Mouse (Mus musculus) CH12.LX (cell line): ENCODE data around the gene Olfr1029. TPM values are rescaled to one million over a fixed set of nuclear protein-coding genes. Genes with fewer than 3 reads are reported as not detected.

Experiments used
- DNase-seq: peaks from one replicate; pipeline ENCODE4 v3.0.0-alpha.2; 2013; ENCODE audit errors: extremely low read depth
- H3K27ac ChIP-seq: 2 replicates; pipeline ENCODE4 v1.5.1; 2012; ENCODE audit warnings: low read depth, mild to moderate bottlenecking, control low read depth, moderate library complexity; ENCODE audit not compliant: insufficient read depth
- H3K27me3 ChIP-seq: replicated peaks from 2 replicates; pipeline ENCODE3; 2012; ENCODE audit warnings: inconsistent platforms
- H3K36me3 ChIP-seq, 2 experiments: replicated peaks in 1 of 2; 2 replicates each; pipeline versions ENCODE3 to v1.6.1; 2012; ENCODE audit warnings: inconsistent platforms in 1 of 2, low read length in 1 of 2, mild to moderate bottlenecking in 1 of 2, mixed read lengths in 1 of 2, moderate library complexity in 1 of 2; ENCODE audit not compliant: control insufficient read depth in 1 of 2, insufficient read depth in 1 of 2
- H3K4me1 ChIP-seq, 2 experiments: 2 replicates each; pipeline ENCODE4 v1.6.1; 2012; ENCODE audit warnings: inconsistent platforms in 1 of 2, moderate library complexity in 1 of 2; ENCODE audit not compliant: insufficient read depth in 2 of 2, control insufficient read depth in 1 of 2
- H3K4me2 ChIP-seq: 2 replicates; pipeline ENCODE4 v1.6.1; 2012; ENCODE audit warnings: low read depth, mild to moderate bottlenecking, control low read depth; ENCODE audit not compliant: poor library complexity, insufficient read depth, severe bottlenecking
- H3K4me3 ChIP-seq, 3 experiments: fragments of 150-350 bp in 1 of 3; sonication (generic) in 1 of 3; replicated peaks in 1 of 3; 2 replicates each; pipeline versions ENCODE3 to v1.5.1; 2011 to 2012; ENCODE audit warnings: low read depth in 2 of 3, low read length in 2 of 3, mild to moderate bottlenecking in 2 of 3, moderate library complexity in 2 of 3, control low read depth in 1 of 3, improper control_type of control experiment in 1 of 3, inconsistent platforms in 1 of 3, mixed read lengths in 1 of 3; ENCODE audit not compliant: poor library complexity in 1 of 3
- H3K79me2 ChIP-seq: replicated peaks from 2 replicates; pipeline ENCODE4 v1.6.1; 2012; ENCODE audit warnings: mild to moderate bottlenecking, moderate library complexity; ENCODE audit not compliant: control insufficient read depth, poor library complexity, insufficient read depth, severe bottlenecking; ENCODE audit errors: extremely low read depth
- H3K9ac ChIP-seq: 2 replicates; pipeline ENCODE4 v1.6.1; 2012; ENCODE audit warnings: low read depth, mild to moderate bottlenecking, control low read depth, moderate library complexity; ENCODE audit not compliant: insufficient read depth
- H3K9me3 ChIP-seq: replicated peaks from 2 replicates; pipeline ENCODE3; 2012; ENCODE audit warnings: low read length, inconsistent platforms, mixed read lengths
- CTCF ChIP-seq, 2 experiments: IDR thresholded peaks in 1 of 2; conservative IDR thresholded peaks in 1 of 2; 2 replicates each; pipeline ENCODE4 v1.5.1; 2011 to 2012; ENCODE audit warnings: low read depth in 2 of 2, low read length in 2 of 2, improper control_type of control experiment in 1 of 2, inconsistent platforms in 1 of 2, mild to moderate bottlenecking in 1 of 2, moderate library complexity in 1 of 2
- E2F4 ChIP-seq: IDR thresholded peaks from 2 replicates; pipeline ENCODE4 v1.6.1; 2011; ENCODE audit warnings: low read depth, low read length, improper control_type of control experiment; ENCODE audit not compliant: insufficient replicate concordance
- EP300 ChIP-seq: IDR thresholded peaks from 2 replicates; pipeline ENCODE4 v1.6.1; 2011; ENCODE audit warnings: low read length, improper control_type of control experiment
- GABPA ChIP-seq: IDR thresholded peaks from 2 replicates; pipeline ENCODE4 v1.6.1; 2012; ENCODE audit warnings: low read depth, low read length, improper control_type of control experiment, inconsistent platforms; ENCODE audit not compliant: insufficient replicate concordance
- MAFK ChIP-seq: IDR thresholded peaks from 2 replicates; pipeline ENCODE4 v1.6.1; 2011; ENCODE audit warnings: low read length, improper control_type of control experiment; ENCODE audit not compliant: insufficient replicate concordance
- MAX ChIP-seq: IDR thresholded peaks from 2 replicates; pipeline ENCODE4 v1.6.1; 2011; ENCODE audit warnings: low read length, improper control_type of control experiment
- MEF2A ChIP-seq: IDR thresholded peaks from 2 replicates; pipeline ENCODE4 v1.6.1; 2014; ENCODE audit warnings: low read depth, mild to moderate bottlenecking, inconsistent platforms, low read length, improper control_type of control experiment, borderline replicate concordance
- MXI1 ChIP-seq: IDR thresholded peaks from 2 replicates; pipeline ENCODE4 v1.6.1; 2011; ENCODE audit warnings: mild to moderate bottlenecking, low read depth, low read length, improper control_type of control experiment
- PAX5 ChIP-seq: IDR thresholded peaks from 2 replicates; pipeline ENCODE4 v1.6.1; 2012; ENCODE audit warnings: low read length, inconsistent platforms, mixed read lengths
- POLR2A ChIP-seq: IDR thresholded peaks from 2 replicates; pipeline ENCODE4 v1.6.1; 2011; ENCODE audit warnings: low read depth, mild to moderate bottlenecking, improper control_type of control experiment, low read length
- POLR2AphosphoS2 ChIP-seq: IDR thresholded peaks from 2 replicates; pipeline ENCODE4 v1.6.1; 2011; ENCODE audit warnings: low read depth, low read length, improper control_type of control experiment
- RAD21 ChIP-seq: IDR thresholded peaks from 2 replicates; pipeline ENCODE4 v1.6.1; 2011; ENCODE audit warnings: low read depth, mild to moderate bottlenecking, low read length, improper control_type of control experiment, moderate library complexity
- RCOR1 ChIP-seq: conservative IDR thresholded peaks from 2 replicates; pipeline ENCODE4 v1.6.1; 2012; ENCODE audit warnings: low read depth, mild to moderate bottlenecking, inconsistent platforms, low read length, improper control_type of control experiment
- TBP ChIP-seq: conservative IDR thresholded peaks from 2 replicates; pipeline ENCODE4 v1.6.1; 2011; ENCODE audit warnings: low read depth, low read length, improper control_type of control experiment
- UBTF ChIP-seq: IDR thresholded peaks from 2 replicates; pipeline ENCODE4 v1.6.1; 2012; ENCODE audit warnings: low read depth, mild to moderate bottlenecking, inconsistent platforms, low read length, improper control_type of control experiment, moderate library complexity
- ZC3H11A ChIP-seq: IDR thresholded peaks from 2 replicates; pipeline ENCODE4 v1.6.1; 2012; ENCODE audit warnings: low read depth, mild to moderate bottlenecking, inconsistent platforms, low read length, improper control_type of control experiment
- ZMIZ1 ChIP-seq: IDR thresholded peaks from 2 replicates; pipeline ENCODE4 v1.6.1; 2012; ENCODE audit warnings: low read depth, mild to moderate bottlenecking, inconsistent platforms, low read length, improper control_type of control experiment
- dilution Hi-C: fragments of 300-500 bp; cut with MboI; formaldehyde crosslinking; loops from 2 replicates; pipeline ENCODE4 v1.14.3; 2020; ENCODE audit warnings: low sequenced_read_pairs; ENCODE audit not compliant: extremely low pct_unique_long_range_greater_than_20kb, extremely low pct_ligation_motif_present
- in situ Hi-C: fragments of 300-500 bp; cut with MboI; formaldehyde crosslinking; loops from 3 replicates; pipeline ENCODE4 v1.14.3; 2019; ENCODE audit warnings: low sequenced_read_pairs, low pct_ligation_motif_present, low pct_unique_long_range_greater_than_20kb, mixed read lengths
- polyA plus RNA-seq: library from polyadenylated mRNA; unstranded; fragments of >175 nt; gene quantifications from 2 replicates; pipeline ENCODE4 v1.2.1, GENCODE M21; 2012; ENCODE audit warnings: low read depth; ENCODE audit not compliant: insufficient read length
- total RNA-seq, 2 experiments: library from RNA; depleted of rRNA; stranded (reverse); fragments of 300-350 nt in 1 of 2; fragments of >200 nt in 1 of 2; gene quantifications; 2 replicates each; pipeline ENCODE4 v1.2.3; 2012 to 2014

Gene Olfr1029
- not detected in 2 replicates for total RNA-seq (2012; rRNA removed)
- total RNA-seq (2014; rRNA removed), result not detected in 2 replicates
- polyA plus RNA-seq, result not detected in 2 replicates

GRCm38 (mm10) chr2:85973595-85973994 lies at the start of gene Olfr1029:
TSS of gene Olfr1029 (plus strand) at chr2:85973895.
- Histone ChIP-seq H3K4me1 (no peaks in the 10 kb centered on the region), H3K27me3 (no peaks in the 10 kb centered on the region), H3K4me3 (no peak within 1 kb of the TSS), H3K79me2 (no peaks in the 10 kb centered on the region), H3K4me2 (no peak within 1 kb of the TSS)
- no peak for DNase-seq
- in situ Hi-C loops, result no loop called here
- TF ChIP-seq MAX (no peak), ZC3H11A (no peak), PAX5 (no peak), POLR2A (no peak), E2F4 (no peak), MAFK (no peak), MEF2A (no peak), TBP (no peak), POLR2AphosphoS2 (no peak), RAD21 (no peak)
- TF ChIP-seq, all 38 proteins: peak for 0
- no peaks in the 10 kb centered on the region for H3K36me3 ChIP-seq
- H3K27ac ChIP-seq, result no peak within 1 kb of the TSS
- H3K9me3 ChIP-seq, result peaks cover 7% of the 10 kb centered on the region
- dilution Hi-C loops, result no loop called here
- no peak within 1 kb of the TSS for H3K9ac ChIP-seq

DNA sequence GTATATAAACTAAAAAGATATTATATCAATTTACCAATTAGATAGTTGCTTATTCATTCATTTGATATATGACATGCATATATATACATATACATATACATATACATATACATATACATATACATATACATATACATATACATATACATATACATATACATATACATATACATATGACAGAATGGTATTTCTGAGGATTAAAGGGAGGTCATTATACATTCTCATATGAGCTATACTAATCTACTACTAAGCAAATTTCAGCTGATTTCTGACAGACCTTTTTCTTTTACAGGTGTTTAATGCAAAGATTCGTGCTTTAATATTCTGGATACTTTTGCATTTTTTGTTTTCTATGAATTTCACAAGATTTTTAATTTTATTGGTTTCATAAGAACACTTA lies 23.6 kb upstream of the Olfr1029 start, which contains the start of gene Olfr1028:
Gene Olfr1028 (plus strand): TSS at position 301 of the 400 bp plus-strand sequence.
- in situ Hi-C loops, result no loop called here

DNA sequence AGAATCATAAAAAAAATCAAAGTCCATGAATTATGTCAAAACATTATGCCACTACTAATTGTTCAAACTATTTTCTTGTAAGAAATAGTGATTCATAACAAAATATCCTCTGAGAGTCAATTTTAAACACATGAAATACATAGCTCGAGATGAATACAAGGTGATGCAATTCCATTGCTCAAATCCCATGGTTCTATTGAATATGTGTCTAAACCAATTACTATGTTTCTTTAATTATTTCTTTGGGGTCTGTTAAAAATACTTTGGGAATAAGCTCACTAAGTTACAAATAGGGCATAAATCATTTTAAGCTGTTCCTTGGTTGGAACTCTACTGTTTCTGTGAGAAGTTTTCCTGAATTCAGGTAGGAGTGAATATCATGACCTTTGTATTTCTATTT lies 5.3 kb downstream of the Olfr1029 start, which contains the start of gene Olfr1030:
Gene Olfr1030 (plus strand): TSS at position 301 of the 400 bp plus-strand sequence.
- no peak within 1 kb of the TSS for H3K4me2 ChIP-seq
- H3K9me3 ChIP-seq, result peaks cover 14% of the 10 kb centered on the region
- H3K27me3 ChIP-seq, result no peaks in the 10 kb centered on the region
- no peaks in the 10 kb centered on the region for H3K36me3 ChIP-seq
- H3K79me2 ChIP-seq, result no peaks in the 10 kb centered on the region
- TF ChIP-seq RAD21, result no peak
- no peak for TF ChIP-seq ZC3H11A
- no peak for TF ChIP-seq CTCF (conservative IDR thresholded peaks at IDR 0.05 in 1 of 2, IDR thresholded peaks at IDR 0.05 in 1 of 2; ENCODE audit: low read depth in 2 of 2, low read length in 2 of 2)
- TF ChIP-seq MXI1, result no peak
- no peak for TF ChIP-seq POLR2A
- no peak for TF ChIP-seq ZMIZ1
- no peak for TF ChIP-seq GABPA
- TF ChIP-seq EP300, result no peak
- TF ChIP-seq UBTF, result no peak
- TF ChIP-seq RCOR1, result no peak
- TF ChIP-seq, all 38 proteins: peak for 0
- no peak within 1 kb of the TSS for H3K27ac ChIP-seq
- in situ Hi-C loops, result no loop called here
- dilution Hi-C loops, result no loop called here
- H3K9ac ChIP-seq, result no peak within 1 kb of the TSS
- no peak within 1 kb of the TSS for H3K4me3 ChIP-seq
- H3K4me1 ChIP-seq, result no peaks in the 10 kb centered on the region
- no peak for DNase-seq

More for the DNA sequence above, 23.6 kb upstream of the Olfr1029 start, which contains the start of gene Olfr1028:
- no peak for TF ChIP-seq ZC3H11A
- TF ChIP-seq, all 38 proteins: peak for 0
- Histone ChIP-seq H3K79me2 (no peaks in the 10 kb centered on the region), H3K4me1 (no peaks in the 10 kb centered on the region), H3K27ac (no peak within 1 kb of the TSS), H3K9me3 (peaks cover 7% of the 10 kb centered on the region), H3K4me2 (no peak within 1 kb of the TSS), H3K36me3 (no peaks in the 10 kb centered on the region), H3K27me3 (no peaks in the 10 kb centered on the region), H3K4me3 (no peak within 1 kb of the TSS), H3K9ac (no peak within 1 kb of the TSS)
- dilution Hi-C loops, result no loop called here
- no peak for DNase-seq
